Mouse (Mus musculus): Measurements from ENCODE around the gene Nudt22.

Gene Nudt22

DNA sequence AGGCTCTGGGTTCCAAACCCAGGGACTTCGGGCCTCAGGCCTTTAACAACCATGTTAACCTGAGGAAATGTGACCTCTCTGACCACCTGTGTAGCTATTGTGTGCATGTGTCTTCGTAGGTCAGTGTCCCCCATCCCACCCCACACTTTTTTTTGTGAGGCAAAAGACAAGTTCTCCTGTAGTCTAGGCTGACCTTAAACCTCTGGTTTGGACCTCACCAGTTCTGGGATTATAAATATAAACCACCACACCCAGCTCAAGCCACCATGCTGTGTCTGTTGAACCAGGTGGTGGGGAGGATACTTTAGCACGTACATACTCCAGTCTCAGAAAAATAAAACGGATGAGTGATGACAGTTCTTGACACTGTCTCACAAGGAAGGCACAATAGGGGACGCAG is 46.0 kb downstream of the Nudt22 start:
- DNase-seq (ENCODE audit: low spot score), result no peak

DNA sequence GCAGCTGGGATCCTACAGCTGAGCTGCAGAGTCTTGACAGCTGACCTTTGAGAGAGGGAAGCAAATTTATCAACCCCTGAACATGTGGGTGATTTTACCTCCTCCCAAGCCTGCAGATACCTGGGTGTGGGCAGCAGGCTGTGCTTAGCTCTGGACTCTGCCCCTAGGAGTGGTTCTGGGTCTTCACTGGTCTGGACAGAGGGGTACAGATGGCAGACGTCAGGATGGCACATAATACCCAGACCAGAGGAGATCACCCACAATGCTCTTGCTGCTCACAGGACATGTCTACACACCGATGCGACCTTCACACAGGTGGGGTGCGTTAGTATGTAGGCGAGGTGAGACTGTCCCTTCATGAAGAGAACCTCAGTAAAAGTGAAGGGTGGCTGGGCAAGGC is 46.4 kb downstream of the Nudt22 start:
- DNase-seq (ENCODE audit: low spot score), result no peak

DNA sequence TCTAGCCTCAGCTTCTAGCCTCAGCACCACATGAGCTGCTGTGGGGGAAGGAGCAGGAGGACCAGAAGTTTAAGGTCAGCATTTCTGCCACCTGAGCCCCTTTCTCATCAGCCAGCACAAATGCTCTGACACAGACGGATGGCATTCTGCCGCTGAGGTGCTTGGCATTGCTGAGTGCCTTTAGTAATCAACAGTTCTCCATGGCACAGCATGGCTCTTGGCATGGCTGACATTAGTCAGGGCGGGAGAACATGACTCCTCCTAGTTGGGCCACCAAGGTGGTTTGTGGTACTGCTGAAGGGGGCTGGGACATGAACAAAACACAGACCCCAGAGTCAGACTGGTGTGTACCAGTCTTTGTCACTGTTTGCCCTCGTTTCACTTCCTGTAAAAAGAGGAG is 47.7 kb downstream of the Nudt22 start:
- no peak for DNase-seq (ENCODE audit: low spot score)

DNA sequence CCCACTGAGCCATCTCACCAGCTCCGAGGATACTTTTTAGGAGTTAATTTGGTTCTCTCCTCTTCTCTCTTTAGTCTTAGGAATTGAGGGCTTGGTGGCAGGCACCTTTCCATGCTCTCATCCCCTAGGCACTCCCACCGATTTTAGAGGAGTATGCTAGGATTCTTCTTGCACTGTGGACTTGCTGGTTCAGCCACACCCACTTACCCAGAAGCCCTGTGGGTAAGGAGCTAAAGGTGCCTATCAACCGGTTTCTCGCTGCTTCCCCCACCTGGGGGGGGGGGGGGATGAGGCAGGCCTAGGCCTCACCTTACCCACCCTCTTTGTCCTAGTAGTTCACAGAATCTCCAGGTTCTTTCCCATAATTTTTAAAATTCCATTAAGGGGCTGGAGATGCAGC is 48.2 kb downstream of the Nudt22 start:
- DNase-seq (ENCODE audit: low spot score), result no peak

DNA sequence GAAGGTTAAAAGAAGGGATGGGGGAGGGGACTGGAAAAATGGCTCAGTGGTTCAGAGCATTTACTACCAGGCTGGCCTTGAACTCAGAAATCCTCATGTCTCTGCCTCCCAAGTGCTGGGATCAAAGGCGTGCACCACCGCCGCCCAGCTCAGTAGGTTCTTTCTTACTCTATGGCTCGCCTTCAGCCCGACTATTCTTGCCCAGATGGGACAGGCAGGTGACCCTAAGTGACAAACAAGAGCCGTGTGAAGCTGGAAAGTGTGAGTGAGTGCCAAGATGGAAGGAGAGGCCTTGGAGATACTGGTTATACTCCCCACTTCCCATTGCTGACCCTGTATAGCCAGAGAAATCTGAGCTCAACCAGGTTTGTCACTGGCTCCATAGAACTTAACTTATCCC is 52.2 kb downstream of the Nudt22 start:
- no peak for DNase-seq (ENCODE audit: low spot score)

All from ovary, adult 18-20 months (tissue).